Mouse (Mus musculus) liver, adult 2 months (tissue): ENCODE data around the gene Col8a1. TPM values are rescaled to one million over a fixed set of nuclear protein-coding genes. Genes with fewer than 3 reads are reported as not detected.
A peak's percentile ranks its signal among the peaks of the same experiment; 100 is the strongest.

Source experiments
- DNase-seq: peaks from one replicate; pipeline ENCODE4 v3.0.0-alpha.2; 2011; ENCODE audit warnings: low read depth, low spot score; ENCODE audit errors: extremely low read depth
- H3K27ac ChIP-seq: fragments of 200-500 bp; replicated peaks from 2 replicates; pipeline ENCODE4 v1.5.1; 2012; ENCODE audit warnings: low read depth, mild to moderate bottlenecking, control low read depth, inconsistent platforms, low read length; ENCODE audit not compliant: insufficient read depth
- H3K27me3 ChIP-seq: fragments of 200-500 bp; 2 replicates; pipeline ENCODE4 v1.6.1; 2012; ENCODE audit warnings: mild to moderate bottlenecking, moderate library complexity, low read length, inconsistent platforms; ENCODE audit not compliant: control insufficient read depth, insufficient read depth
- H3K36me3 ChIP-seq: fragments of 200-500 bp; 2 replicates; pipeline ENCODE4 v1.6.1; 2012; ENCODE audit warnings: low read length, inconsistent platforms; ENCODE audit not compliant: control insufficient read depth, insufficient read depth
- H3K4me1 ChIP-seq: fragments of 200-500 bp; 2 replicates; pipeline ENCODE4 v1.6.1; 2011; ENCODE audit warnings: low read length; ENCODE audit not compliant: control insufficient read depth, insufficient read depth
- H3K4me3 ChIP-seq: fragments of 200-500 bp; 2 replicates; pipeline ENCODE4 v1.5.1; 2011; ENCODE audit warnings: low read depth, mild to moderate bottlenecking, control low read depth, low read length, moderate library complexity; ENCODE audit not compliant: insufficient read depth
- H3K79me2 ChIP-seq: fragments of 200-500 bp; 2 replicates; pipeline ENCODE4 v1.6.1; 2012; ENCODE audit warnings: inconsistent platforms, mild to moderate bottlenecking, low read length, moderate library complexity; ENCODE audit not compliant: control insufficient read depth, insufficient read depth
- H3K9ac ChIP-seq: fragments of 200-500 bp; 2 replicates; pipeline ENCODE4 v1.6.1; 2012; ENCODE audit warnings: low read depth, mild to moderate bottlenecking, control low read depth, inconsistent platforms, low read length
- CTCF ChIP-seq: fragments of 200-500 bp; IDR thresholded peaks from 2 replicates; pipeline ENCODE4 v1.5.1; 2011; ENCODE audit warnings: low read depth, low read length, control low read depth
- POLR2A ChIP-seq: fragments of 200-500 bp; IDR thresholded peaks from 2 replicates; pipeline ENCODE4 v1.6.1; 2011; ENCODE audit warnings: low read length, control low read depth; ENCODE audit not compliant: insufficient read depth; ENCODE audit errors: extremely low read depth
- WGBS: fragments of 180-500 bp; shearing (Covaris S2); methylation state at CpG from one replicate; pipeline ENCODE4 v1.1.7; 2018; 5-methylcytosine and 5-hydroxymethylcytosine counted together
- polyA plus RNA-seq: library from polyadenylated mRNA; depleted of rRNA; stranded (reverse); fragments of >200 nt; gene quantifications from 2 replicates; pipeline ENCODE4 v1.2.3, GENCODE M21; 2012; rRNA removed
- total RNA-seq: library from RNA; depleted of rRNA; stranded (reverse); fragments of >200 nt; gene quantifications from 2 replicates; pipeline ENCODE4 v1.2.3, GENCODE M21; 2014; rRNA removed

Gene Col8a1
- total RNA-seq (0.37 and 0.40 TPM in 2 replicates), polyA plus RNA-seq (0.06 and 0.10 TPM in 2 replicates)

DNA sequence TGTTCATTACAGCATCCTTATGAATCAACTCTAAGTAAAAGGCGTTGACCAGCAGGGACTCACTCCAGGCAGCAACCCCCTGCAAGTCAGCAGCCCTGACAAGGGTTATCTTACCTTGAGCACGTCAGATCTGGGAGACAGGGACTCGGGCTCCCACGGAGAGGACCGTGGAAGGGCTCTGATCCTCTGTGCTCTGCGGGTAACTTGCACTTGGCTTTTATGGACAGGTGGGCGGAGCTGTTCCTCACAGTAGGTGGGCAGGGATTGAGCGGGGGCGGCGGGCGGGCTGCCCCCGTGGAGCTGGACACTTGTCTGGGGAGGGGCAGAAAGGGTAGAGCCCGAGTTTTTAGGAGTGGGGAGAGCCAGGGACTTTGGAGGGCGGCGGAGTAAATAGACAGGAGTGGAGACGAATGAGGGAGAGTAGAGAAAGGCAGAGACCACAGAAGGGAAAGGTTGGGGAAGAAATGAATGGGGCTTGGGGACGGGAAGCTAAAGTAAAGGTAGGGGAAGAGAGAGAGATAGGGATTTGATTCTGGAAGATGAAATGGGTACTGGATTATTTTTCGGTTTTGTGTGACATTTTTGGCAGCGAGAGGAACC lies at the start of gene Col8a1:
Gene Col8a1 (minus strand): TSS at position 212 of the 600 bp plus-strand sequence.
- peak within 1 kb of the TSS; percentile 20; the same call in 1 of the 2 replicates for H3K4me3 ChIP-seq
- TF ChIP-seq CTCF (no peak), POLR2A (no peak)
- no peaks in the 10 kb centered on the region for H3K4me1 ChIP-seq
- peaks cover 7% of the 10 kb centered on the region; the same call in 1 of the 2 replicates for H3K27me3 ChIP-seq
- no peaks in the 10 kb centered on the region for H3K36me3 ChIP-seq
- H3K27ac ChIP-seq: no peak within 1 kb of the TSS
- no peaks in the 10 kb centered on the region for H3K79me2 ChIP-seq
- no peak within 1 kb of the TSS for H3K9ac ChIP-seq
- WGBS: 5% methylated on average over 19 of the region's 19 CpGs
- no peak for DNase-seq

DNA sequence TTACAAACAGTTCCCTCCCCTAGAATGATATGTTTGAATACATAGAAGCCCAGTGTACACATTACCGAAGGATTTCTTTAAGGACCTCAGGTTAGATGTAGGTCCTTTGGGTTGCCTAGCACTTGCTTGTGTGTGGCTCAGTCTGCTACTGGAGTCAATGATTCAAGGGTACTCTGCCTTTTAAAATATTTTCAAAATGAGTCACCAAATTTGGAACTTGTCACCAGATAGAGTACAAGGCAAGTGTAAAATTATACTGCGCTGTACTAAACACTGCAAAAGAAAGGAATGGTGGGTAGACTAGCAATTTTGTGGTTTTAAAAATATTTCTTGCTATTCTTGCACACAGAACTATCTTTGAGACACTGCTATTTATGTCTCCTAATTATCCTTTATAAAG lies 47.3 kb upstream of the Col8a1 start:
- Histone ChIP-seq H3K27ac (no peak overlapping the region), H3K4me3 (no peak overlapping the region), H3K27me3 (no peaks in the 10 kb centered on the region), H3K9ac (no peak overlapping the region), H3K4me1 (no peaks in the 10 kb centered on the region), H3K79me2 (no peaks in the 10 kb centered on the region), H3K36me3 (no peaks in the 10 kb centered on the region)
- DNase-seq: no peak
- WGBS: 92% methylated on average over 2 of the region's 2 CpGs
- TF ChIP-seq POLR2A (no peak), CTCF (no peak)

DNA sequence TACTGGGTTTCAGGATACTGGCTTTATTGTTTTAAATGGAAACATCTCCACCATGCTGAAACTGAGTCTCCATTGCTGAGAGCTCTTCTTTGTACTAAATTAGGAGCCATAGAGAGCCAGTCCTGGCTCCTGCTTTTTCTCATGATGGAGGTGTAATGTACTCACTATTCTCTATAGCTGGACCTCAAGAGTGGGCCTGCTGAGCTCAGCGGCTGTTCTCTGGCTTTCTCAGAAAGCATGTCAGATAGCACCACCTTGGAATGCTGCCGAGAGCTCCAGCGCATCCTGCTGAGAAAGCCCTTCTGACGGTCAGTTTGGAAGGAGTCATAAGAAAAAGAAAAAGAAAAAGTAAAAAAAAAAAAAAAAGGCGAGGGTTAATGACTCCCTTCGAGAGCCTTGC lies 41.8 kb upstream of the Col8a1 start:
- no peak for DNase-seq
- H3K27ac ChIP-seq: no peak overlapping the region
- no peaks in the 10 kb centered on the region for H3K4me1 ChIP-seq
- H3K27me3 ChIP-seq: no peaks in the 10 kb centered on the region
- TF ChIP-seq POLR2A: no peak
- TF ChIP-seq CTCF: no peak
- no peak overlapping the region for H3K4me3 ChIP-seq
- H3K79me2 ChIP-seq: no peaks in the 10 kb centered on the region
- no peak overlapping the region for H3K9ac ChIP-seq
- no peaks in the 10 kb centered on the region for H3K36me3 ChIP-seq
- WGBS: 57% methylated on average over 6 of the region's 6 CpGs

DNA sequence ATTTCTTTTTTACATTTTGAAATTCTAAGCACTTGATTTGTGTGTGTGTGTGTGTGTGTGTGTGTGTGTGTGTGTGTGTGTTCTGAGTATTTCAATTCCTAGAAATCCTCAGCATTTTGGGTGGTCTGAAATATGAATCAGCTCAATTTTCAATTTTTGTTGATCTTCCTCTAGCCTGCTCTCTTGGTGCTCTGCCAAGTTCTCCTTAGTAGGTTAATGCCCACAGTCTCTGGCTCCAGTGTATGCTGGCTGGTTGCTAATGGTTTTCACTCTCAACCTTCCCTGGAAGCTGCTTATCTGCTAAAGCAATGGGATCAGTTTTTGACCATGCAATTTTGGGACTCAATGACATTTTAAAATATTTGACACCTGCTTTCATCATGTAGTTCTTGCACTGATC lies 24.5 kb upstream of the Col8a1 start:
- Histone ChIP-seq H3K79me2 (no peaks in the 10 kb centered on the region), H3K36me3 (no peaks in the 10 kb centered on the region), H3K27ac (no peak overlapping the region), H3K27me3 (no peaks in the 10 kb centered on the region), H3K4me3 (no peak overlapping the region), H3K4me1 (no peaks in the 10 kb centered on the region), H3K9ac (no peak overlapping the region)
- TF ChIP-seq POLR2A (no peak), CTCF (no peak)
- no peak for DNase-seq

DNA sequence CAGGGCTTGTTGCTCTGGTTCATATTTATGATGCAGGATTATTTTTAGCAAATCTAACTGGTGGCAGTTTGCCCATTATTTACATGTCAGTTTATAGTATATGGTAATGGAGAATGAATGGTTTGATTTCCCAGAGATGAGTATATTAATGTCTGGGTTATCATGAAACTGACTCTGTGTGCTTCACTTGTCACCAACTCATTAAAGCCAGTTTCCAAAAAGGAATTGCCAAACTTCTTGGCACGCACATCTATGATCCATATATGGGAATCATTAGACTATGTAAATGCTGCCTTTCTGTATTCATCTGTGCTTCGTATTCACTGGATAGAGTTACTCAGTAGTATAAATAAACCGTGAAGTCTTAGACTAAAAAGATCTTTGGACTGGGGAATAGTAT lies 11.1 kb upstream of the Col8a1 start:
- DNase-seq: no peak
- WGBS: 72% methylated on average over 3 of the region's 3 CpGs
- Histone ChIP-seq H3K79me2 (no peaks in the 10 kb centered on the region), H3K4me3 (no peak overlapping the region), H3K9ac (no peak overlapping the region), H3K4me1 (no peaks in the 10 kb centered on the region), H3K27ac (no peak overlapping the region), H3K36me3 (no peaks in the 10 kb centered on the region), H3K27me3 (no peaks in the 10 kb centered on the region)
- TF ChIP-seq CTCF: no peak
- TF ChIP-seq POLR2A: no peak

DNA sequence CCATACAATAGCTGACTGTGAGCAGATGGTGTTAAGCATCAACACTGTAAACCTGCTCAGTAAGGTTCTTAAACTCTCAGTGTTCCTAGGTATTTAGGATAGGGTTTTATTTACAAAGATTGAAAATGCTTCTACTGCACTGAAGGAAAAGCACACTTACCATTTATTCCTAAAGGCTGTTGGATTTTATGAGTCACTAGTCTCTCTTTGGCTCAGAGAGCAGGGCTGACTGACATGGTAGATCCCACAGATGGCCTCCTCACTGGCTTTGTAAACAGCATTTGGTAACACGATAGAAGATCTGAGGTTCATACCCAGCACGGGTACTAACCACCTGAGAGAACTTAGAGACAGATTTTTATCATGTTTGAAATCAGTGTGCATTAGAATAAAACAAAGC lies 5.3 kb upstream of the Col8a1 start:
- TF ChIP-seq CTCF: no peak
- no peak for TF ChIP-seq POLR2A
- 69% methylated on average over 2 of the region's 2 CpGs for WGBS
- no peak overlapping the region for H3K4me3 ChIP-seq
- H3K9ac ChIP-seq: no peak overlapping the region
- no peaks in the 10 kb centered on the region for H3K4me1 ChIP-seq
- H3K27ac ChIP-seq: no peak overlapping the region
- no peaks in the 10 kb centered on the region for H3K79me2 ChIP-seq
- H3K36me3 ChIP-seq: no peaks in the 10 kb centered on the region
- H3K27me3 ChIP-seq: no peaks in the 10 kb centered on the region
- DNase-seq: no peak
